Mouse (Mus musculus): Measurements from ENCODE around the gene Gpr6. TPM values are rescaled to one million over a fixed set of nuclear protein-coding genes. Genes with fewer than 3 reads are reported as not detected.

Gpr6 gene
- not detected in 2 replicates for polyA plus RNA-seq (2015; fragmentation: Nextera tagmentation; extraction: Ambion mirVana)

DNA sequence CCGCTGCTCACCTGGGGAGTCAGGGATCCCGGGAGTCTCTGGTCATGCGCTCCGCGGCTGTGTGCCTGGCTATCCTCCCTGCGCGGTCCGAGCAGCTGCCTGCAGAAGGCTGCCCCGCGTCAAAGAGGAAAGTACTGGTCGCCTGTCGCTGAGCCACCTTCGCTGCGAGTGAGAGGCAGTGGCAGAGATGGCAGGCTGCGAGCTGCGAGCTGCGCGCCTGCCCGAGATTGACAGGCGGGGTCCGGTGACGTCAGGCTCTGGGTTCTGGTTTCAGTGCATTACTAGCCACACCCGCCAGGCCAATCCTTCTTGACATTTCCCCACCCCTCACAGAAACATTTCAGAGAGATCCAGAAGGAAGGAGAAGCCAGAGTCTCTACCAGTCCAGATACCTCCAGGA is at the start of gene Gpr6:
Gene Gpr6, minus strand, starts transcription at position 170 of the 400 bp plus-strand sequence.
- H3K9ac ChIP-seq, result no peak within 1 kb of the TSS
- 4% methylated on average over 23 of the region's 23 CpGs for WGBS (ENCODE audit: insufficient replicate concordance)
- H3K36me3 ChIP-seq (replicated peaks), result no peaks in the 10 kb centered on the region
- no peak within 1 kb of the TSS for H3K27ac ChIP-seq (replicated peaks)
- H3K27me3 ChIP-seq, result peaks cover 56% of the 10 kb centered on the region
- no peak within 1 kb of the TSS for H3K4me2 ChIP-seq
- H3K4me1 ChIP-seq (replicated peaks), result no peaks in the 10 kb centered on the region
- ATAC-seq (ENCODE audit: insufficient read depth), result no peak
- no peak within 1 kb of the TSS for H3K4me3 ChIP-seq (replicated peaks)
- H3K9me3 ChIP-seq (replicated peaks), result no peaks in the 10 kb centered on the region

- 58% methylated on average over 2 of the region's 2 CpGs for WGBS (ENCODE audit: insufficient replicate concordance)
- Histone ChIP-seq H3K4me1 (replicated peaks) (no peaks in the 10 kb centered on the region), H3K27ac (replicated peaks) (no peak overlapping the region), H3K4me2 (no peak overlapping the region), H3K9ac (no peak overlapping the region), H3K27me3 (peaks cover 5% of the 10 kb centered on the region), H3K9me3 (replicated peaks) (no peaks in the 10 kb centered on the region), H3K4me3 (replicated peaks) (no peak overlapping the region), H3K36me3 (replicated peaks) (no peaks in the 10 kb centered on the region)
- no peak for ATAC-seq (ENCODE audit: insufficient read depth)
Measured at GRCm38 (mm10) chr10:41100060-41100459, 28.0 kb upstream of the Gpr6 start.

GRCm38 (mm10) chr10:41098137-41098536 is 26.1 kb upstream of the Gpr6 start:
- no peaks in the 10 kb centered on the region for H3K4me1 ChIP-seq (replicated peaks)
- no peak overlapping the region for H3K9ac ChIP-seq
- 65% methylated on average over 6 of the region's 6 CpGs for WGBS (ENCODE audit: insufficient replicate concordance)

DNA sequence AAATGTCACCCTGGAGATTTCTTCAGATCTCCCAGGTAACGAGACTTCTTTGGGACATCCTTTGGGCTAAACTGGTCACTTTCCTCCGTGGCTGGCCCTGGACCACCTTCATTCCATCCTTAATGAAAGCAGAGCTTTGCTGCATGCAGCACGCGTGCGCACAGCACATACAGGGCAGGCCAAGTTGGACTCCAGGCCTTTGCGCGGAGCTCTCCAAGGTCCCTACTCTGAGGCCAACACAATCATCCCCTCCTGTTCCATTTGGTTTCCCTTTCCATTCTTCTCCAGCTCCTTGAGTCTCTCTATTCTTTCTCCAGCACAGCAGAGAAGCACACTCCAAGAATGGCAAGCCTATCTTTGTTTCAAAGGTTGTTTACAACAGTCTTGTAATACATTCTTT is 16.8 kb upstream of the Gpr6 start:
- 48% methylated on average over 7 of the region's 7 CpGs for WGBS (ENCODE audit: insufficient replicate concordance)
- Histone ChIP-seq H3K4me2 (no peak overlapping the region), H3K27me3 (0 out of 2 replicates have a peak, but pooled peaks cover 3% of the 10 kb centered on the region), H3K4me3 (replicated peaks) (no peak overlapping the region), H3K9ac (no peak overlapping the region), H3K4me1 (replicated peaks) (no peaks in the 10 kb centered on the region), H3K9me3 (replicated peaks) (no peaks in the 10 kb centered on the region), H3K27ac (replicated peaks) (no peak overlapping the region), H3K36me3 (replicated peaks) (no peaks in the 10 kb centered on the region)
- ATAC-seq (ENCODE audit: insufficient read depth), result no peak

More at GRCm38 (mm10) chr10:41098137-41098536, 26.1 kb upstream of the Gpr6 start:
- Histone ChIP-seq H3K27ac (replicated peaks) (no peak overlapping the region), H3K4me2 (no peak overlapping the region), H3K36me3 (replicated peaks) (no peaks in the 10 kb centered on the region), H3K4me3 (replicated peaks) (no peak overlapping the region), H3K9me3 (replicated peaks) (no peaks in the 10 kb centered on the region), H3K27me3 (peaks cover 5% of the 10 kb centered on the region)
- ATAC-seq (ENCODE audit: insufficient read depth), result no peak

DNA sequence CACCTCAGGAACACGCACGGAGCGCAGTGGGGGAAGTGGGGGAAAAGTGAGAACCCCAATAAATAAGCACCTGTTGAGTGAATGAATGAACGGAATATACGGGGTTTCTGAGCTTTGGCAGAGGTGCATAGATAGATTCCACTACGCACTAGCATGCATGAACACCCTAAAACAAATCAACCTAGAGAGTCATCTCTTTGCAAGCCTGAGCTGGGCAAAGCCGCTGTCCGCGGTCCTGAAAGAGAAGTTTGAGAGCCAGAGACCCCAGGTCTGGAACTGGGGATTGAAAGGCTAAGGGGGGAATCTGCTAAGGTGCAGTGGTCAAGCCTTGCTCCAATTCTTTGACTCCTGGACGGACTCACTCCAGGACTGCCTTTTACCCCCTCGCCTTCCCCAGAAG is 389 bp downstream of the Gpr6 start:
- Histone ChIP-seq H3K4me2 (no peak overlapping the region), H3K9ac (no peak overlapping the region), H3K36me3 (replicated peaks) (no peaks in the 10 kb centered on the region), H3K27ac (replicated peaks) (no peak overlapping the region), H3K4me3 (replicated peaks) (no peak overlapping the region), H3K4me1 (replicated peaks) (no peaks in the 10 kb centered on the region), H3K9me3 (replicated peaks) (no peaks in the 10 kb centered on the region), H3K27me3 (peaks cover 56% of the 10 kb centered on the region)
- no peak for ATAC-seq (ENCODE audit: insufficient read depth)
- 4% methylated on average over 11 of the region's 11 CpGs for WGBS (ENCODE audit: insufficient replicate concordance)

DNA sequence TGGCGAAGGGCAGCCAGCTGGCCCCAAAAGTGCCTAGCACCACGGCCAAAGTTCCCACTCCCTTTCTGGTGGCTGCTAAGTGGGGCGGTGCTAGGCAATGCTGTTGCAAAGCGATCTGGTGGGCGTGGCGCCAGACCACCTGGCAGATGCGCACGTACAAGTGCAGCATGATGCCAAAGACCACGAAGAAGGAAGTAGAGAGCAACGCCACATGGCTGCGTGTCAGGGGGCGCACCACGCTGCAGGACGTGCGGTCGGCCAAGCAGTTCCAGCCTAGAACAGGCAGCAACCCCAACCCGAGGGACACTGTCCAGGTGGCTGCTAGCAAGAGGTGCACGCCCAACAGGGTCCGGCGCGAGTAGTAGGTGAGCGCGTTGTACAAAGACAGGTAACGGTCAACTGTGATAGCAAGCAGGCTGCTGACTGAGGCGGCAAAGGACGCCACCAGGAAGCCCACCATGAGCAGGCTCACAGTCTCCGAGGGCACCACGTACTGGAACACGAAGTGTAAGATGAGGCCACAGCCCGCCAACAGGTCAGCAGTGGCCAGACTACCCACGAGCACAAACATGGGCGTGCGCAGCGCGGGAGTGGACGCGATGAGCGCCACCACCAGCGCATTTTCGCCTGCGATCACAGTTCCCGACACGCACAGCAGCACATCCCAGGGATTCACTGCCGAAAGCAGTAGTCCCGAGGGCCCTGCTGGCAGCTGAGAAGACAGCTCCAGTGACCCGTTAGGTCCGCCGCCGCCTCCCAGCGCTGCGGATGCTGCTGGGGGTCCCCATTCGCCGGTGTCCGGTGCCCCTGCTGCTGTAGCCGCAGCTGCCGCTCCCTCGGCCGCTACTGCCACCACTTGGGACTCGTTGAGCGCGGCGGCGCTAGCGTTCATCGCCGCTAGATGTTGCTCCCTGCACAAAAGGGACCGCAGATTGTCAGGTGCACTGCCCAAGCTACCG is 1.1 kb downstream of the Gpr6 start:
- H3K4me3 ChIP-seq (replicated peaks), result no peak overlapping the region
- 3% methylated on average over 68 of the region's 68 CpGs for WGBS (ENCODE audit: insufficient replicate concordance)
- H3K9me3 ChIP-seq (replicated peaks), result no peaks in the 10 kb centered on the region
- ATAC-seq (ENCODE audit: insufficient read depth), result no peak
- H3K4me2 ChIP-seq, result no peak overlapping the region
- H3K9ac ChIP-seq, result no peak overlapping the region
- peaks cover 56% of the 10 kb centered on the region for H3K27me3 ChIP-seq
- H3K36me3 ChIP-seq (replicated peaks), result no peaks in the 10 kb centered on the region
- no peak overlapping the region for H3K27ac ChIP-seq (replicated peaks)
- H3K4me1 ChIP-seq (replicated peaks), result no peaks in the 10 kb centered on the region

DNA sequence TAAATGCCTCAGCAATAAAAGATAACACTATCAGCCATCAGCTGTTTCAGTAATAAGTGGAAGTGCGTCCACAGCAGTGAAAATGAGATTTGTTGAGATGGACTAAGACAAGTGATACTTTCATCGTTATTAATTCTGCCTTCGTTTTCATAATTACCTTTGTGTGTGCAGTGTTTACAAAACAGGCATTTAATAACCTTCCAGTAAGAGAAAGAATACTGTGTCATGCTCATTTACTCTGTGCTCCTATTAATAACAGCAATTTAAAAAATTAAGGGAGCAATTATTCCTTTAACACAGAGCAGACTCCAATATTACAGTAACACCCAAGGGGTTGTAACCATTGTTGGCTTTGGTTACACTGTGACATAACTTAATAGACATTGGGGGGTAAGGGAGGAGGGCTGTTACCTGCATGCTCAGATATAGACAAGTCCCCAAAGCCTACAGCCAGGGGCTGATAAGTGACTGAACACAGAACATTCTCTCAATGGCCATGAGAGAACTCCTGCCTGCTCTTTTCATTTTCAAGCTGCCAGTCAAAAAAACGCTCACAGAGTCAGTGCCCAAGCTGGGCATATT is 11.7 kb downstream of the Gpr6 start:
- no peaks in the 10 kb centered on the region for H3K36me3 ChIP-seq (replicated peaks)
- no peak overlapping the region for H3K9ac ChIP-seq
- no peak overlapping the region for H3K4me3 ChIP-seq (replicated peaks)
- WGBS (ENCODE audit: insufficient replicate concordance), result 61% methylated on average over 4 of the region's 4 CpGs
- peaks cover 5% of the 10 kb centered on the region for H3K27me3 ChIP-seq
- no peak for ATAC-seq (ENCODE audit: insufficient read depth)
- H3K9me3 ChIP-seq (replicated peaks), result no peaks in the 10 kb centered on the region
- H3K4me1 ChIP-seq (replicated peaks), result no peaks in the 10 kb centered on the region
- H3K4me2 ChIP-seq, result no peak overlapping the region
- H3K27ac ChIP-seq (replicated peaks), result no peak overlapping the region

GRCm38 (mm10) chr10:41055581-41055980 is 16.5 kb downstream of the Gpr6 start:
- Histone ChIP-seq H3K9me3 (replicated peaks) (no peaks in the 10 kb centered on the region), H3K4me2 (no peak overlapping the region), H3K4me3 (replicated peaks) (no peak overlapping the region), H3K36me3 (replicated peaks) (no peaks in the 10 kb centered on the region), H3K27ac (replicated peaks) (no peak overlapping the region), H3K4me1 (replicated peaks) (no peaks in the 10 kb centered on the region), H3K27me3 (0 out of 2 replicates have a peak, but pooled peaks cover 10% of the 10 kb centered on the region), H3K9ac (no peak overlapping the region)
- WGBS (ENCODE audit: insufficient replicate concordance), result 63% methylated on average over 9 of the region's 9 CpGs
- no peak for ATAC-seq (ENCODE audit: insufficient read depth)

DNA sequence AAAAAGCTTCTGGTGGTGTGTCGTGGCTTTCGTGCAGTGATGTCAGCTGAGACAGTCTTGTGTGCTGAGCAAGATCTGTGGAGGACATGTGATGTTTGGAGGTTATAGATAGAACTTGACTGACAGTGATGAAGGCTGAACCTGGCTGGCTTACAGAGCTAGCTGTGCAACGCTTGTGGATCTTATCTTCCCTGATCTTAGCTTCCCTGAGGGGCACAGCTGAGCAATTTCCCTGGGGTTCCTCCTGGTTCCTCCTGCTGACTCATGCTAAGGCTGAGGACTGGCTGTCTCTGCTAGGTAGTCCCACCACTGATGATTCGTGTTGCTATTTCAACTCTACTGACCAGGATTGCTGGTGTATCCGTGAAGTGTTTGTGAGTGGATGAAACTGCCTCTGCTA is 18.1 kb downstream of the Gpr6 start:
- H3K4me3 ChIP-seq (replicated peaks), result no peak overlapping the region
- WGBS (ENCODE audit: insufficient replicate concordance), result 41% methylated on average over 5 of the region's 5 CpGs
- no peaks in the 10 kb centered on the region for H3K36me3 ChIP-seq (replicated peaks)
- no peaks in the 10 kb centered on the region for H3K4me1 ChIP-seq (replicated peaks)
- H3K9ac ChIP-seq, result no peak overlapping the region
- H3K27ac ChIP-seq (replicated peaks), result no peak overlapping the region
- 0 out of 2 replicates have a peak, but pooled peaks cover 10% of the 10 kb centered on the region for H3K27me3 ChIP-seq
- no peak overlapping the region for H3K4me2 ChIP-seq
- no peaks in the 10 kb centered on the region for H3K9me3 ChIP-seq (replicated peaks)
- ATAC-seq (ENCODE audit: insufficient read depth), result no peak

GRCm38 (mm10) chr10:41042272-41042671 is 29.8 kb downstream of the Gpr6 start:
- Histone ChIP-seq H3K4me3 (replicated peaks) (no peak overlapping the region), H3K4me1 (replicated peaks) (no peaks in the 10 kb centered on the region; the same call in 1 of the 2 replicates), H3K4me2 (no peak overlapping the region), H3K36me3 (replicated peaks) (no peaks in the 10 kb centered on the region), H3K9me3 (replicated peaks) (no peaks in the 10 kb centered on the region), H3K27ac (replicated peaks) (no peak overlapping the region), H3K27me3 (0 out of 2 replicates have a peak, but pooled peaks cover 10% of the 10 kb centered on the region), H3K9ac (no peak overlapping the region)
- no peak for ATAC-seq (ENCODE audit: insufficient read depth)
- WGBS (ENCODE audit: insufficient replicate concordance), result 69% methylated on average over 11 of the region's 11 CpGs

GRCm38 (mm10) chr10:41041478-41041877 is 30.6 kb downstream of the Gpr6 start:
- Histone ChIP-seq H3K4me3 (replicated peaks) (no peak overlapping the region), H3K4me2 (no peak overlapping the region), H3K9ac (no peak overlapping the region), H3K36me3 (replicated peaks) (no peaks in the 10 kb centered on the region), H3K27me3 (0 out of 2 replicates have a peak, but pooled peaks cover 10% of the 10 kb centered on the region), H3K9me3 (replicated peaks) (no peaks in the 10 kb centered on the region), H3K4me1 (replicated peaks) (no peaks in the 10 kb centered on the region; the same call in 1 of the 2 replicates), H3K27ac (replicated peaks) (no peak overlapping the region)
- ATAC-seq (ENCODE audit: insufficient read depth), result no peak
- WGBS (ENCODE audit: insufficient replicate concordance), result 75% methylated on average over 9 of the region's 9 CpGs

All from liver, embryonic 15.5 days (tissue).